Mouse (Mus musculus) lung, adult 2 months (tissue): Measurements from ENCODE around the gene Ctsz.

ENCODE experiments used
- CTCF ChIP-seq: fragments of 200-500 bp; IDR thresholded peaks from 2 replicates; pipeline ENCODE4 v1.5.1; 2011; ENCODE audit warnings: mild to moderate bottlenecking, low read length, control low read depth; ENCODE audit not compliant: insufficient read depth
- POLR2A ChIP-seq: fragments of 200-500 bp; IDR thresholded peaks from 2 replicates; pipeline ENCODE4 v1.6.1; 2011; ENCODE audit warnings: low read depth, mild to moderate bottlenecking, control low read depth, low read length, borderline replicate concordance; ENCODE audit errors: extremely low read depth

DNA sequence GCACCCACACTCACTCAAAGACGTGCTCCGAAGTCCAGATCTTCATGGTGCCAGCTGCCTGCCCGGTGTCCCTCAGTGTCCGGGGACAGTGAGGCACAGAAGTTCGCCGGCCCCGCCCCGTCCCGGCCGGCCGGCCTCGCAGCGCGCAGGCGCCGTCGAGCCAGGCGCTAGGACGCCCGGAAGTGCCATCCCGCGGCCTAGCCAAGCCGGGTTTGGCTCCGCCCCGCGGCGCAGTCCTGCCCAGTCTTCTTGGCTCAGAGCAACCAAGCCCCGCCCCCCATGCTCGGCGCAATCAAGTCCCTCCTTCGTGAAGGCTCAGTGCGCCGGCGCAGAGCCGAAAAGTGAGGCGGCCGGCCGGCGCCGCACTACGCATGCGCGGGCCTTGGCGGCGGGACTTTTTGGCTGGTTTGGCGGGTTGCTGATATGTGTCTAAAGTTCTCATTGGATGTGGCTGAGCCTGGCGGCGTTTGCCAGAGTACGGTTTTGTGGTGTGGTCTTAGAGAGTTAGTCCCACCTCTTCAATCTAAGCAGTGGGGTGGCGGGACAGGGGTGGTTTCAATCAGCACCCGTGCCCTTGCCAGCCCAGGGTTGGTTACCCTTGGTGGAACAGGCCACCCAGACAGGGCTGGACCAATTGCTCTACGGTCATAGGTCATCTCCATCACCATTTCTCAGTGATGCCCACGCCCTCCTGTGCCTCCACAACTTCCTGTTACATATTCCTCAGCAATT, 34.1 kb upstream of the Ctsz start, which contains the start of gene Prelid3b:
- TF ChIP-seq POLR2A: peak; percentile 75
- TF ChIP-seq CTCF: no peak
